Mouse (Mus musculus) forebrain, embryonic 15.5 days (tissue): ENCODE measurements at regions not wholly inside any gene's neighbourhood (a gene's known extent, or its start where the extent isn't known, plus 50 kb on each side); places are given as distances from the start of the nearest gene placed in this dataset.
A peak's percentile ranks its signal among the peaks of the same experiment; 100 is the strongest.

Source experiments
- ATAC-seq: fragments of 200-750 bp; cut with Nextera tagmentation; replicated peaks from 2 replicates; pipeline ENCODE4 v1.8.0; 2017; ENCODE audit warnings: mild to moderate bottlenecking, moderate TSS enrichment, moderate library complexity
- H3K27ac ChIP-seq: fragments of 300-500 bp; sonication (generic); replicated peaks from 2 replicates; pipeline ENCODE4 v1.5.1; 2015; ENCODE audit warnings: mild to moderate bottlenecking, inconsistent platforms
- H3K27me3 ChIP-seq: fragments of 300-500 bp; sonication (generic); 2 replicates; pipeline ENCODE4 v1.6.1; 2015; ENCODE audit warnings: inconsistent platforms
- H3K36me3 ChIP-seq: fragments of 300-500 bp; sonication (generic); 2 replicates; pipeline ENCODE4 v1.6.1; 2015; ENCODE audit warnings: mild to moderate bottlenecking, inconsistent platforms
- H3K4me1 ChIP-seq: fragments of 300-500 bp; sonication (generic); 2 replicates; pipeline ENCODE4 v1.6.1; 2015; ENCODE audit warnings: inconsistent platforms
- H3K4me2 ChIP-seq: fragments of 300-500 bp; sonication (generic); replicated peaks from 2 replicates; pipeline ENCODE4 v1.6.1; 2015; ENCODE audit warnings: mild to moderate bottlenecking, inconsistent platforms
- H3K4me3 ChIP-seq: fragments of 300-500 bp; sonication (generic); 2 replicates; pipeline ENCODE4 v1.5.1; 2015; ENCODE audit warnings: mild to moderate bottlenecking, inconsistent platforms
- H3K9ac ChIP-seq: fragments of 300-500 bp; sonication (generic); replicated peaks from 2 replicates; pipeline ENCODE4 v1.6.1; 2015; ENCODE audit warnings: mild to moderate bottlenecking, inconsistent platforms
- H3K9me3 ChIP-seq: fragments of 300-500 bp; sonication (generic); 2 replicates; pipeline ENCODE4 v1.6.1; 2016; ENCODE audit warnings: inconsistent platforms
- WGBS: fragments of 180-500 bp; shearing (Covaris S2); methylation state at CpG from one replicate; pipeline ENCODE4 v1.1.7; 2015; ENCODE audit warnings: mixed read lengths; 5-methylcytosine and 5-hydroxymethylcytosine counted together

DNA sequence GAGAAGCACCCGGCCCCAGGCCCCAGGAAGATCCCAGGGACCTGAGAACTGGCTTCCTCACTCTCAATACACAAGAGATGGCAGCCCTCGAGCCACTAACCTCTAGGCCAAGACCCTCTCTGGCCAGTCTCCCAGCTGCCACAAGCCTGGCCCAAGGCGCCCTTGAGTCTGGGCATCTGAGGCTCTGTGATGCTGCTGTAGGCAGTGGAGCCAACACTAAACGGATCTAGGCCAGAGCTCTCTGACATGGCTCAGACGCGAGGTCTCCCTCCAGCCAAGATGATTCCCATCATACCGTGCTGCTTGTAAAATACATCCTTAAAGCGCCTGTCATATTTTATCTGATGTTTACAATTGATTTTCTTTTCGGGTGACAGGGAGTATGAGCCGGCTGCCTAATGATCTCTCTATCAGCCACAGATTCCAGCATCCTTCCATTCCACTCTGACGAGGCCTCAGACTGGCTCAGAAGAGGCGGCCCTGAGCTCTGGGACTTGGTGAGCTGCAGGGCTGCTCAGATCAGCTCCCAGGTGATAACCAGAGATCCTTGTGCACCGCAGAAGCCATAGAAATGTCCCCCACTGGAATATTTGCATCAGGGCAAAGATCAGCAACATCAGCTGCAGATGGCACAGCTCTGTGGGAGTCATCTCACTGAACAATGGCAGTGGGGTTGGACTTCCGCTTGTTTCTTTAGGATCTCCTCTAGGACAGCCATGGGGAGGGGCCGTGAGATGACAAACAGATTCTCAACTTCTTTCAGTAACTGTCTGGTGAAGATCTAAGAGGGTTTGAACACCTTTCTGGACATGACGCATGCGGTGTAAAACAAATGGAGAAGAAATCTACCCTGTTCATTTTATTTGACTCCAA, 60.1 kb upstream of the Zfp423 start:
- no peak for ATAC-seq
- H3K9me3 ChIP-seq, result no peaks in the 10 kb centered on the region

DNA sequence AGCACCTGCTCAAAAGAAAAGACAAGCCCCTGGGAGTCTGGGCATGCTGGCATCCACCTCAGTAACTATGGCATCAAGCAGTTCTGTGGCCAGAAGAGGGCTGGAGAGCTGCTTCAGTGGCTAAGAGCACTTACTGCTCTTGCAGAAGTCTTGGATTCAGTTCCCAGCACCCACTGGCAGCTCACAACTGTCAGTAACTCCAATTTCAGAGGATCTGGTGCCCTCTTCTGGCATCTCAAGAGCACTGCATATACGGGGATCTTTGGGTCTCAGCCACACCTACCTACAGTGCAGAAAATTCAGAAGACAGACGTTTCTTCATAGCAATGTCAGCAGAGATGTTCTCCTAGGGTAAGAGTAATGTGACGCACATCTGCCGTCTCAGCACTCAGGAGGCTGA, 59.1 kb upstream of the Zfp423 start:
- H3K4me2 ChIP-seq, result no peak overlapping the region
- no peaks in the 10 kb centered on the region for H3K36me3 ChIP-seq
- 97% methylated on average over 4 of the region's 4 CpGs for WGBS
- no peak overlapping the region for H3K9ac ChIP-seq
- H3K4me1 ChIP-seq, result peaks cover 11% of the 10 kb centered on the region; the same call in 1 of the 2 replicates
- no peak overlapping the region for H3K27ac ChIP-seq
- H3K9me3 ChIP-seq, result no peaks in the 10 kb centered on the region
- ATAC-seq, result no peak
- H3K27me3 ChIP-seq, result no peaks in the 10 kb centered on the region
- no peak overlapping the region for H3K4me3 ChIP-seq

More for the DNA sequence above, 60.1 kb upstream of the Zfp423 start:
- Histone ChIP-seq H3K36me3 (no peaks in the 10 kb centered on the region), H3K4me1 (peaks cover 11% of the 10 kb centered on the region; the same call in 1 of the 2 replicates), H3K9ac (no peak overlapping the region), H3K4me3 (no peak overlapping the region), H3K27ac (no peak overlapping the region), H3K4me2 (no peak overlapping the region), H3K27me3 (no peaks in the 10 kb centered on the region)
- 82% methylated on average over 17 of the region's 17 CpGs for WGBS

GRCm38 (mm10) chr8:88012177-88012825, 52.9 kb upstream of the Zfp423 start:
- H3K27ac ChIP-seq, result peak overlapping the region; percentile 40; the same call in 1 of the 2 replicates
- peak overlapping the region; percentile 17; the same call in 1 of the 2 replicates for H3K4me2 ChIP-seq

GRCm38 (mm10) chr8:88010566-88010965, 51.2 kb upstream of the Zfp423 start:
- Histone ChIP-seq H3K27ac (no peak overlapping the region), H3K9me3 (no peaks in the 10 kb centered on the region), H3K27me3 (no peaks in the 10 kb centered on the region), H3K9ac (no peak overlapping the region), H3K36me3 (no peaks in the 10 kb centered on the region), H3K4me3 (no peak overlapping the region), H3K4me1 (peaks cover 14% of the 10 kb centered on the region), H3K4me2 (no peak overlapping the region)
- 44% methylated on average over 3 of the region's 3 CpGs for WGBS
- ATAC-seq, result no peak

More at GRCm38 (mm10) chr8:88012177-88012825, 52.9 kb upstream of the Zfp423 start:
- Histone ChIP-seq H3K36me3 (no peaks in the 10 kb centered on the region), H3K4me1 (peaks cover 14% of the 10 kb centered on the region), H3K4me3 (no peak overlapping the region), H3K27me3 (no peaks in the 10 kb centered on the region), H3K9me3 (no peaks in the 10 kb centered on the region), H3K9ac (no peak overlapping the region)
- peak; percentile 48; the same call in 1 of the 2 replicates for ATAC-seq
- WGBS, result 38% methylated on average over 15 of the region's 15 CpGs

GRCm38 (mm10) chr8:88009878-88010277, 50.5 kb upstream of the Zfp423 start:
- no peak for ATAC-seq
- H3K4me3 ChIP-seq, result no peak overlapping the region
- H3K27me3 ChIP-seq, result no peaks in the 10 kb centered on the region
- H3K4me2 ChIP-seq, result no peak overlapping the region
- no peaks in the 10 kb centered on the region for H3K36me3 ChIP-seq
- no peaks in the 10 kb centered on the region for H3K9me3 ChIP-seq
- WGBS, result 70% methylated on average over 3 of the region's 3 CpGs
- peaks cover 14% of the 10 kb centered on the region for H3K4me1 ChIP-seq
- H3K27ac ChIP-seq, result no peak overlapping the region
- no peak overlapping the region for H3K9ac ChIP-seq
